Mouse (Mus musculus) embryonic fibroblast, embryonic 13.5 days (primary cell): ENCODE measurements around the gene Lhx2.

Experiments used
- CTCF ChIP-seq: IDR thresholded peaks from 2 replicates; pipeline ENCODE4 v1.5.1; 2011; ENCODE audit warnings: mild to moderate bottlenecking, control low read depth, low read length, moderate library complexity, borderline replicate concordance; ENCODE audit not compliant: insufficient read depth
- POLR2A ChIP-seq: IDR thresholded peaks from 2 replicates; pipeline ENCODE4 v1.6.1; 2011; ENCODE audit warnings: low read depth, mild to moderate bottlenecking, control low read depth, low read length, moderate library complexity

DNA sequence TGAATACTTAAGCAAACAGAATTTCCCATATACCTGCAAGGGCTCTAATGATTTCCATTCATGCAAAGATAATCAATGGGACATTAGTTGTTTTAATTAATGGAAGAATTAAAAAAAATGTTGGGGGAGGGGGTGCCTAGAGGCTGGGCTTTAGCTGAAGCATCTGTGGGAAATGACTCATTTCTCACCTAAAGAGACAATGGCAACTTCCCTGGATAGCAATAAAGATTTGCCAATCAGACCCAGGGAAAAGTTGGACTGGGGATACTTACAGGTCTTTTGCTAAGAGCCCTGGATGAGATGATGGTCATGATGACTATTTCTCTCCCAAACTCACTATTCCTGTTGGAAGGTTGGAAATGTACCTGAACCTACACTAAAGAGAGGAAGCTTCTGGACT is 5.6 kb downstream of the Lhx2 start:
- TF ChIP-seq CTCF (no peak), POLR2A (no peak)
